ENCODE assay signal across 10 mouse cellular contexts in the genomic region with DNA sequence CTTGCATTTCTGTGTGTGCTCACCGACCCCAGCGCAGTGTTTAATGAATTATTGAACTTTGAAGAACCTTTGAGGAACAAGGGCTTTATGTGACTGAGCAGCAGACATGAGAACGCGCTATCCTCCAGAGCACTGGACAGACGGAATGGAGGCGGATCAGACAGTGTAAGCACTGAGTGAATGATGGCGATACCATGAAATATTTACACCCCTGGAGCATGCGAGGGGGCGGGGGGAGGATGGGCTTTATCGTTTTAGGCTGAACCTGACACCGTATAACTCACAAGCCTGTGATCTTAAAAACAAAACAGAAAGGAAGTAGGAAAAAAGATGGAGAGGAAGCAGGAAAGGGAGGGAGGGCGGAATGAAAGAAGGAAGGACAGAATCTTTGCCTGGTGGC. TPM values are rescaled to one million over a fixed set of nuclear protein-coding genes. Genes with fewer than 3 reads are reported as not detected.
DNase-seq lines count a peak whose midpoint lies in the region; ATAC-seq lines count a peak whose summit lies in the region.
"Had no signal": no experiment of that assay in that cellular context is flagged by ENCODE, and none has a peak within 500 bp of the region (broad histone marks: within the 10 kb centered on the region; RNA-seq: fewer than 3 reads in every experiment).

No protein-coding gene starts in this region.

- ATAC-seq in kidney, embryonic 14.5 days (ENCODE audit: low FRiP score, low TSS enrichment), result peak; percentile 89
- ATAC-seq in stomach, embryonic 16.5 days (ENCODE audit: insufficient read depth, low FRiP score), result no peak

- no peak overlapping the region for H3K27ac ChIP-seq in kidney, embryonic 14.5 days (ENCODE audit: low read depth, low read length)
- H3K27ac ChIP-seq in stomach, embryonic 16.5 days (ENCODE audit: low read length), result no peak overlapping the region
- H3K27ac ChIP-seq: embryonic facial prominence, embryonic 13.5 days; hindbrain, embryonic 15.5 days had no signal

- intact Hi-C loops in left cerebral cortex, postnatal 4 days (cut with DNase I), result loop anchor here (10.0 kb wide), 1 partner anchor 434 kb away; a partner anchor contains a TSS

- H3K9ac ChIP-seq in kidney, embryonic 14.5 days (ENCODE audit: low read depth, low read length), result no peak overlapping the region
- H3K9ac ChIP-seq in stomach, embryonic 16.5 days (ENCODE audit: low read length), result no peak overlapping the region
- H3K9ac ChIP-seq: embryonic facial prominence, embryonic 13.5 days; hindbrain, embryonic 15.5 days had no signal

- 12% methylated on average over 12 of the region's 12 CpGs for WGBS in kidney, embryonic 14.5 days
- WGBS in stomach, embryonic 16.5 days, result 21% methylated on average over 12 of the region's 12 CpGs

- no peaks in the 10 kb centered on the region for H3K9me3 ChIP-seq in kidney, embryonic 14.5 days (ENCODE audit: control insufficient read depth, low read length)
- no peaks in the 10 kb centered on the region for H3K9me3 ChIP-seq in stomach, embryonic 16.5 days (replicated peaks; ENCODE audit: control insufficient read depth, low read length)
- H3K9me3 ChIP-seq: embryonic facial prominence, embryonic 13.5 days; hindbrain, embryonic 15.5 days had no signal

- H3K36me3 ChIP-seq in kidney, embryonic 14.5 days (ENCODE audit: control insufficient read depth, insufficient read depth, low read length), result no peaks in the 10 kb centered on the region
- no peaks in the 10 kb centered on the region for H3K36me3 ChIP-seq in stomach, embryonic 16.5 days (ENCODE audit: control insufficient read depth, insufficient read depth, low read length)
- H3K36me3 ChIP-seq: embryonic facial prominence, embryonic 13.5 days; hindbrain, embryonic 15.5 days had no signal

- H3K4me2 ChIP-seq in kidney, embryonic 14.5 days (replicated peaks; ENCODE audit: low read depth, low read length), result no peak overlapping the region; the same call in 1 of the 2 replicates
- peak overlapping the region; percentile 27; the same call in 1 of the 2 replicates for H3K4me2 ChIP-seq in stomach, embryonic 16.5 days (ENCODE audit: low read depth, low read length)
- H3K4me2 ChIP-seq: embryonic facial prominence, embryonic 13.5 days; hindbrain, embryonic 15.5 days had no signal

- H3K4me1 ChIP-seq in kidney, embryonic 14.5 days (ENCODE audit: control insufficient read depth, insufficient read depth, low read length), result peaks cover 19% of the 10 kb centered on the region; the same call in 1 of the 2 replicates
- H3K4me1 ChIP-seq in stomach, embryonic 16.5 days (ENCODE audit: control insufficient read depth, insufficient read depth, low read length), result peaks cover 13% of the 10 kb centered on the region

- no peaks in the 10 kb centered on the region for H3K27me3 ChIP-seq in kidney, embryonic 14.5 days (ENCODE audit: control insufficient read depth, insufficient read depth, low read length)
- no peaks in the 10 kb centered on the region for H3K27me3 ChIP-seq in stomach, embryonic 16.5 days (ENCODE audit: control insufficient read depth, insufficient read depth, low read length)
- H3K27me3 ChIP-seq: embryonic facial prominence, embryonic 13.5 days; hindbrain, embryonic 15.5 days had no signal

- peak; percentile 68 for DNase-seq in embryo, embryonic 10.5 days (ENCODE audit: low spot score)
- DNase-seq in embryo, embryonic 9.5 days (ENCODE audit: extremely low spot score), result no peak
- no peak for DNase-seq in kidney, adult 9 months
- peak; percentile 55 for DNase-seq in retina, postnatal 1 day
- no peak for DNase-seq in retina, embryonic 14.5 days (ENCODE audit: low spot score)
- DNase-seq in left cerebral cortex, postnatal 4 days, result no peak

- H3K4me3 ChIP-seq in kidney, embryonic 14.5 days (ENCODE audit: low read length), result no peak overlapping the region
- H3K4me3 ChIP-seq in stomach, embryonic 16.5 days (replicated peaks; ENCODE audit: low read length), result no peak overlapping the region
- H3K4me3 ChIP-seq: embryonic facial prominence, embryonic 13.5 days; hindbrain, embryonic 15.5 days had no signal

RNA-seq across cellular contexts. Expression of a gene that starts 57.6 kb away (rescaled TPM):
- polyA plus RNA-seq in kidney, embryonic 14.5 days (2014; fragmentation: Nextera tagmentation; extraction: Ambion mirVana), result 44.7 and 94.3 TPM in 2 replicates
- 73.4 and 74.2 TPM in 2 replicates for polyA plus RNA-seq in stomach, embryonic 16.5 days (2015; fragmentation: Nextera tagmentation; extraction: Ambion mirVana)
- total RNA-seq in left cerebral cortex, postnatal 4 days (2021), result 100 to 1,000 TPM; 121 to 133 TPM

RNA-seq across cellular contexts. Expression of a gene that starts 57.8 kb away (rescaled TPM):
- polyA plus RNA-seq in kidney, embryonic 14.5 days (2014; fragmentation: Nextera tagmentation; extraction: Ambion mirVana), result 14.3 and 14.9 TPM in 2 replicates
- 5.9 and 10.8 TPM in 2 replicates for polyA plus RNA-seq in stomach, embryonic 16.5 days (2015; fragmentation: Nextera tagmentation; extraction: Ambion mirVana)
- 10 to 100 TPM; 19.9 to 23.9 TPM for total RNA-seq in left cerebral cortex, postnatal 4 days (2021)

Comparison
In these comparisons a context has a peak if more than half of its experiments do, and no peak if none do; other contexts are left out.
1. DNase-seq: peak in embryo, embryonic 10.5 days (single experiment) and retina, postnatal 1 day (single experiment); none in embryo, embryonic 9.5 days (single experiment), kidney, adult 9 months (single experiment), retina, embryonic 14.5 days (single experiment) and left cerebral cortex, postnatal 4 days (single experiment).